Mouse (Mus musculus): ENCODE results near the gene Gpr137c.

The Gpr137c gene

DNA sequence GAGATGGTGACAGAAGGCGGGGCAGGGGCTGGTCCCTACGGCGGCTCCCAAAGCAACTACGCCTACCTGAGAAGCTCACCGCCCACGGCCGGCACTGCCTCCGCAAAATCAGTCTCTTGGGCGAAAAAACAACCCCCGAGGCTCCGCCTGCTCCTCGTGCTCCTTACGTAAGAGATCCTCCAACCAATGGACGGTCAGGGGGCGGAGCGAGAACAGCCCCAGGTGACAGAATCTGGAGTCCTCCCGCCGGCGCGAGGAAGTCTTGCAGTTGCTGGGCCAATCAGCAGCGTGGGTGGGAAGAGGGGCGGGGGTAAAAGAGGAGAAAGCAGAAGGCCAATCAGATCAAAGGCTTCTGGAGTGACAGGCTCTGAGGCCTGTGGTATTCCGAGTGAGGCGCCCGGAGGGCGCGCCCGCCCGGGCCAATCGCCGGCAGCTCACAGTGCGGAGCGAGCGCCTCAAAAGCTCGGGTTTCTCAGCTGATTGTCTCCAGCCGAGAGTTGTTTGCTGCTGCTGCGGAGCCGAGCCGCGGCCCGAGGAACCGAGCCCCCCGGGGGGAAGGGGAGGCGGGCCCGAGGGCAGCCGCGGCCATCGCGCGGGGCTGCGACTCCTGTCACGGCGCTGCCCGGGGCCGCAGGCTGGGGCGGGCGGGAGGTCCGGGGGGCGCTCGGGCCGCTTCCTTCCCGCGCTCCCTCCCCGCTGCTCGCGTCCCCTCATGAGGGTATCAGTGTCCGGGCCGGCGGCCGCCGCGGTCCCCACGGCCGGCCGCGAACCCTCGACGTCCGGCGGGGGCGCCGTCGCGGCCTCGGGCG is at the start of gene Gpr137c:
Gene Gpr137c, plus strand, starts transcription at position 437 of the 809 bp plus-strand sequence.
- peak; percentile 87 for ATAC-seq (ENCODE audit: low TSS enrichment)

DNA sequence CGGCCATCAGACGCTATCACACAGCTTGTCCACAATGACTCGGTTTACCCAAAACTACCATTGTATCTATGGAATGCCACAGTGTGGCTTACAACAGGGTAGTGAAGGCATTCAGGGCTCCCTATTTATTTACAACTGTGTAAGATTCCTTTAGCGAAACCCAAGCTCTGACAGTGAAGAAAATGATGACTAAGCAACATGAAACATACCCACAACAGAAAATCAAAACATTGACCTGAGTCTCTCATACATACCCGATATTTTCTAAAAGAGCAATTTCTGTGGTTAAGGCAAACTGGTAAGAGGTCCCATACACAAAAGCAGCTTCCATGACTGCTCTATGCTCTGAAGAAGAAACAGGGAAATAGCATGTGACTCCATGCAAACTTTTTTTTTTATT is 47.3 kb upstream of the Gpr137c start:
- ATAC-seq (ENCODE audit: low TSS enrichment): no peak

DNA sequence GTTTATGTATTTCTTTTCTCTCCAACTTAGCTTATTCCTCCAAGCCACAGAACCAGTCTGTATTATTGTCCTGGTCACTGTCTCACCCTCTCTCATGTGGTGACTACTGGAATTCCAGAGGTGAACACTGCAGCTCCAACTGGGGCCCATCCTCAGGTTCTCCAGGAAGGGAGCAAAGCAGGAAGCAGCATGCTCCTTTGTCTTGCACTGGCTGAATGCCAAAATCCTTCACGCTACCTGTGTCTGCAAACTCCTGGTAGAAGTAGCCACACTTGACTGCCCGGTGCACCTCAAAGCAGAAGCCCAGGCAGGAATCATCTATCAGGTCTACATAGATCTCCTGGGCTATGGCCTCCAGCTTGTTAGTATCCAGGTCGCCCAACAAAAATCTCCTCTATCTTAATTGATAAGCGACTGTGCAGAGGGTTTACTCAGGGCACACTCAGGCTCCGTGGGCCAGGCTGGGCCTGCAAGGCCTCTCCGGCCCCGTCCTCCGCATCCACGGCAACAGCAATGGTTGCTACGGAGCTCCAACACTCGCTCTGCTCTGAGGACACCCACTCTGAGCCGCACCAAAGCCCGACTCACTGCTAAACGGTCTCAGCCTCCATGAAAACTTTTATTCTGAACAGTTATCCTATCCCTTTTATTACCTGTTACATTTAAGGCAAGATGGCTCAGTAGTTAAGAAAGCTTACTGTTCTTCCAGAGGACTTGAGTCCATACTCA is 44.3 kb upstream of the Gpr137c start:
- peak; percentile 70 for ATAC-seq (ENCODE audit: low TSS enrichment)

DNA sequence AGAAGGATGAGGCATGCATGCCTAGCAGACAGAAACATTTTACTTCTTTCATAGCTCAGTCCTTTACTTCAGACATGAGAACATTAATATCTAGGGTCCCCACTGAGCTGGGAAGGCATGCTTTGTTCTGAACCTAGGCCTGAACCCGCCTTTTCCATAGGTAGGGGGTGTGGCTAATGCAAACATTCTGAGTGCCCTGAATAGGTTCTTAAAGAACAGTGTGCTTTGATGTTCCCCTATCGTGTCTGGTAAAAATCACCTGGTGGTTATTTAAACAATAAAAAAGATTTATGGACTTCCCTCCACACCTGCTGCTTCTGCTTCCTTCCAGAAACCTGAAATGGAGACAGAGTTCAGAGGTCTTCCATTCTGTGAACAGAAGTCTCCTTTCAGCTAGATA is 40.3 kb upstream of the Gpr137c start:
- ATAC-seq (ENCODE audit: low TSS enrichment): no peak

DNA sequence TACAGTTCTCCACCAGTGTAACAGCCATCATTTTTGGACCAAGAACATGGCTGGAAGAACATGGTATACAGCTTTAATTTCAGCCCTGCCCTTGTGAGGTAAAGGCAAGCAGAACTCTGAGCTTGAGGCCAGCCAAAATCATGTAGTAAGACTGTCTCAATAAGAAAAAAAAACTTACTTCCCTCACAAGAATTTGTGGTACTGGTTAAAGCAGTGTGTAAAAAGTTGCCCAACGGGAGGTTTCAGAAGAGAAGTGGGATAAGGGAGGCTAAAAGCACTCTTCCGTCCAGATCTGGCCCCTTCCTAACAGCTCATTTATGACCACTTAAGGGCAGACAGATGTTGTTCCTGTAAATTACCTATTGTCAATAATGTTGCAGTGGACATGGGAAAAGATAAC is 39.9 kb upstream of the Gpr137c start:
- ATAC-seq (ENCODE audit: low TSS enrichment): no peak

DNA sequence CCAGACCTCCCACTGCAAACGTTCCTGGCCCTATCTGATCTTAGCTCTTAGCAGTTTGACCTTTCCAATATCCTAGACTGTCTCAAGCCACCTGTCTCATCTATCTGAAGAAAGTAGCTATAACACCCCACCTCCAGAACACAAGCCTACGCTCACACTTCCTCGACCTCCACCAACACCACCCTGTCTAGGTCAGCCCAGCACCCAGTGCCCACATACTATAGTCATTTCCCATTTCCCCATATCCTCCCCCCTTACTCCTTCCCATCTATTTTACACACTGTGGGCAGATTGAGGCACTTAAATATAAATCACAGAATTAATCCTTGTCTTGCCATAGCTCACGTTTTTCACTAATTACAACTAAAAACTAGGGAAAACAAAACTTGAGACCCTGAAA is 37.9 kb upstream of the Gpr137c start:
- ATAC-seq (ENCODE audit: low TSS enrichment): no peak

DNA sequence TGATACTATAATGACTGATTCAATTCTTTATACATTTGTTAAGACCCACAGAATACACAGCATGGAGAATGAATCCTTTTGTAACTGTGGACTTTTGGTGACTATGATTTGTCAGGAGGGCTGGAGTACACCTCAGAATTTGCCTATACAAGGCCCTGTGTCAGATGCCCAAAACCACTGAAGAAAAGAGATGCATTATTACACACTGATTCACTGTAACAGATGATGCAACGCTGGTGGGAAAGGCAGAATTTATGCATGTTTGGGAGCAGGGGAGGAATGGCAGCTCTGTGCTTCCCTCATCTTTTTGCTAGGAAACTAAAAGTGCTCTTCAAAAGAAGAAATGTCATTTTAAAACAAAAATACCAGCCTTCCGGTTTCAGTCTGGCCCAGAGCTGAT is 28.5 kb upstream of the Gpr137c start:
- peak; percentile 27; the same call in 1 of the 2 replicates for ATAC-seq (ENCODE audit: low TSS enrichment)

DNA sequence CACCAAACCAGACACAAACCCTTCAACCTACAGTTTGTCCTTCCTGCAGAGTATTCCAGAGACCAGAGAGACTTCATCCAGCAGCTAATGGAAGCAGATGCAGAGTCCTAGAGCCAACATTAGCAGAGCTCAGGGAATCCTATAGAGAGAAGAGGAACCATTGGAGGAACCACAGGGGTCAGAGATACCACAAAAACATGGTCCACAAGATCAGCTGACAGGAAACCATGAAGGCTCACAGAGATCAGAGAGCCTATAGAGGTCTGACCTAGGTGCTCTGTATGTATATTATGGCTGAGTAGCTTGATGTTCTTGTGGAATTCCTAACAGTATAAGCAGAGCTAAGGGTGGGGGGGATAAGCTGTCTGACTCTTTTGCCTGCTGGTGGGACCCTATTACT is 18.9 kb upstream of the Gpr137c start:
- no peak for ATAC-seq (ENCODE audit: low TSS enrichment)

DNA sequence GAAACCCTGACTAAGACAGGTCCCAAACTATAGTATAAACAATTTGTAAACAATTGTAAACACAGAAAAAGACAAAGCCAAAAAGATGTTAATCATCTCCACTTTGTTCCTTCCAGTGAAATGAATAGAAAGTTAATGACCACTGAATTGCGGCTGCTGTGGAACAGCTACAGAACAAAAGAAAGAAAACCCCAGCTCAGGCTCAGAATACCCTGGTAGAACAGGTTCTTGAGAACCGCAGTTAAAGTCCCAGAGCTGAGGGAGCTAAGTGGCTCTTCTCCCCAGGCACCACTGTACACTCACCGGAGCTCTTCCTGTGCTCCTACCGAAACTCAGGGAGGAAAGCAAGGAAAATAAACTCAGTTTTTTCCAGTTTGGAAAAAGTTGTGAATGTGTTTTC is 8.8 kb upstream of the Gpr137c start:
- no peak for ATAC-seq (ENCODE audit: low TSS enrichment)

DNA sequence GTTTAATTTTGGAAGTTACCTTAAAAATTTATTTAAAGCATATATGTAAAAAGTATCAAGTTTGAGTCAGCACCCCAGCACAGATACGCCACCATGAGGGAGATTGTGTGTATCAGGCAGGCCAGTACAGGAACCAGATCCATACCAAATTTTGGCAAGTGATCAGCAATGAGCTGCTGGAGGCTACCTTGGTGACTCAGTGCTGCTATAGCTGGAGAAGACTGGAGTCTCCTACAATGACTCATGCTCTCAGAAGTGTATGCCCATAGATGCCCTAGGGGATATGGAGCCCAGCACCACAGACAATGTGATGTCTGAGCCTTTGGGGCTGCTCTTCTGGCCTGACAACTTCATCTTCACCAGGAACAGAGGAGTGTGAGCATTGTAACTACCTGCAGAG is 8.1 kb upstream of the Gpr137c start:
- peak; percentile 75 for ATAC-seq (ENCODE audit: low TSS enrichment)

DNA sequence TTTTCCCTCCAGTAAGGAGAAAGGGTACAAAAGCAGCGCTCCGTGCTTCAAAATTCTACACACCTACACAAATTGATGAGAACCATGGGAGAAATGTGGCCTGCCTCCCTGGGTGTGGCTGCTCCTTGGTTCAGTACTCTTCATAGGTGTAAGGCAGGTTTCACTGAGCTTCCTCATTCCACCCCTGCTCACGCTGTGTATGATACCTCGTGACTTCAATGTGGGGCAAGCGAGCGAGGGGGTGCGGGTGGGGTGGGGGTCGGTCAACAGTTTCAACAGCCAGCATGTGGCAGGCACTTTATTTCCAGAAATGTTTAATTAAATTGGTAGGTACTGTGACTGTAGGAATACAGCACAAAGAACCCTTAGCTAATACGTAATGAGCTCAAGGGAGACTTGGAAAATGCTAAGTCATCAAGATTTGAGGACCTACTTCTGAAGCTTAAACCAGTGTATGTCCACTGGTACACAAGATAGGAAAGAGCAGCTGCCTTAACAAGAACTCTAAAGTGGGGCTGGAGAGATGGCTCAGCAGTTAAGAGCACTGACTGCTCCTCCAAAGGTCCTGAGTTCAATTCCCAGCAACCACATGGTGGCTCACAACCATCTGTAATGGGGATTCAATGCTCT is 2.7 kb upstream of the Gpr137c start:
- no peak for ATAC-seq (ENCODE audit: low TSS enrichment)

DNA sequence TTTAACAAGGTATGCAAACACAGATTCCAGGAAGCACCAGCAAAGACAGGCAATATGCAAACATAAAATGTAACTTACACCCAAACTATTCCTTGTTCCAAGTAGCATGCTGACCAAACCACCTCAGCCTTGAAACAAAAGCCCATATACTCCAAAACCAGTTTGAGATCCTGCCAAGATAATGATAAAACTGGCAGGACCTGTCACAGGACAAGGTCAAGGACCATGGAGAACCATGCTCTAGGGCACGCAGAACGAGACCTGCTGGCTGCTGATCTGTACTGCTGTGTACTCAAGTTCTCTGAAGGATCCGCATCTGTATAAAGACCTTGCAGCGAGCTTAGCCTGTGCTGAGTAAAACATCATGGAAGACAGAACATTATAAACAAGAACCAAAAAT is 1.8 kb upstream of the Gpr137c start:
- ATAC-seq (ENCODE audit: low TSS enrichment): no peak

DNA sequence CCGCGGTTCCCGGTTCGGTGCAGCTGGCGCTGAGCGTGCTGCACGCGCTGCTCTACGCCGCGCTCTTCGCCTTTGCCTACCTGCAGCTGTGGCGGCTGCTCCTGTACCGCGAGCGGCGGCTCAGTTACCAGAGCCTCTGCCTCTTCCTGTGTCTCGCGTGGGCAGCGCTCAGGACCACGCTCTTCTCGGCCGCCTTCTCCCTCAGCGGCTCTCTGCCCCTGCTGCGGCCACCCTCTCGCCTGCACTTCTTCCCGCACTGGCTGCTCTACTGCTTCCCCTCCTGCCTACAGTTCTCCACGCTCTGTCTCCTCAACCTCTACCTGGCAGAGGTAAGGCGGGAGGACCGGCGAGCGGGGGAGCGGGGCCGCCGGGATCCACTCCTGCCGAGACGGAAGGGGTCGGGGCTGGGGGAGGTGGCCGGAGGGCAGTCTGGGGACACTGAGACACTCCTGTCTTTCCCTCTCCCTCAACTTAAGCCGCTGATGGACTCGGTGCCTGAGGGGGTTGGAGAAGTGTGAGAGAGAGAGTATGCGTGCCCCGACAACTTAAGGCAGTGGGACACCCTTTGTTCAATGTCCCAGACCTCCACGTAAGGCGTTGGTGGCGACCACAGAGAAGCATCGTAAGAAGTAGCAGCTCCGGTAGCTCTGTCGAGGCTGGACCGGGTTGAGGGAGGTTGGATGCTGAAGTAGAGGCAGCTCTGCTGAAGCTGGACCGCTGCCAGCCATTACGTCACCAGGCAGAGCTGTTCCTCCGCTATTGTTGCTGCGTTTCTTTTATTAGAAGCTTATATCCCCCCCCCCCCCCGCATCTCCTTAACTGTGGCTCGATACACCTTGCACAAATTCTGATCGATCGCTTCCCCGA is 806 bp downstream of the Gpr137c start, which contains the start of gene Txndc16:
Gene Txndc16, minus strand, starts transcription at position 239 of the 867 bp plus-strand sequence.
- peak; percentile 42 for ATAC-seq (ENCODE audit: low TSS enrichment)

DNA sequence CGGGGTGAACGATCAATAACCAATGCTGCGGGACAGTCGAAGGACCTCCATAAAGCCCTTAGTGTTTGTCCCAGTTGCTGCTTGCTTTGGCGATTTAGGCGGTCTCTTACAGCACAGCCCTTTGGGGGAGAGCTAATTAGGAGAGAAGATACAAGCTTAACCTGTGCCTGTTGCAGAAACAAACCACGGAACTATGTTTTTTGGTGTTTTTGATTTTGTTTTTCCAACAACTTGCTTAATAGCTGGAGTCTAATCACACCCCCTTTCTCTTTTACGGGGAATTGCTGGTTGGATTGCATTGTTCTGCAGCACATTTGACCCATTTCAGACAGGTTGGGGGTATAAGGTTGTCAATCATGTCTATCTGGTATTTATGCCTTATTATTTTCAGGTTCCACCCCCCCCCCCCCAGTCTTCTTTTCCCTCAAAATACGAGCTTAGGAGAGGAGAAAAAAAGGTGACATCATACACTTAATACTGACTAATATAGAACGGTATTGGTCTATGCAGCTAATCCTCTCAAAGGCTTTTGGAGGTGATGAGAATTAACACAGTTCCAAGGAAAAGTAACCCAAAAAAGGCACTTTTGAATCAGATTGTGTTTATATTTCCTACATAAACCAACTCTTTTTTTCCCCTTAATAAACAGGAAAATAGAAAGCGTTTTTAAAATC is 1.6 kb downstream of the Gpr137c start:
- ATAC-seq (ENCODE audit: low TSS enrichment): no peak

DNA sequence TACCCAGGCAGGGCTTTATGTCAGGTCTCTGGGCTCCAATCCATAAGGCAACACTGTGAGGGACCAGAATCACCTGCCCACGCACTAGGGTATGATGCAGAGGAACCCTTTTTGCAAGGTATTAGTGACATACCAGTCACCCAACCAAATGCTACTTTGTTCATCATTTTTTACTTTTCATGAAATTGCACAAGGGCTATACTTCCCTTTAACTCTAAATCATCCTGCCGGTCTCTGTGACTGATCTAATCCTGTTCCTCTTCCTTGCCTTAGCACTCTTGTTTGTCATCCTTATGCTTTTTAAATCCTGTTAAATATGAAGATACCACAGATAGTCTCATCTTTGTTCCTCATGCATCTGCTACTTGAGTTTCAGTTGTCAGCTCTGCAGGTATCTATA is 19.5 kb downstream of the Gpr137c start:
- ATAC-seq (ENCODE audit: low TSS enrichment): no peak

DNA sequence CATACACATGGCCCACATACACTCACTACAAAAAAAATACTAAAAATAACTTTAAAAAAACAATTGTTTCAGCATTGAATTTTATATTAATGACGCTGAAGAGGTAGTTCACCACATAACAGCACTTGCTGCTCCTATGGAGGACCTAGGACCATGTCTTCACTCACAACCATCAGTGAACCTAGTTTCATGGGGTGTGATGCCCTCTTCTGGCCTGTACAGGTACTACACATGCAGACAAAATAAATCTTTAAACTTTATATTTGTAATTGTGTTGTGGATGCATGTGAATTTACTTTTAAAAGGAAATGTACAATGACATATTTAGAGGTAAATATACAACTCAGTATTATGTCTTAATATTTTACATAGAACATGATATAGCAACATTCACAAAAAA is 22.1 kb downstream of the Gpr137c start:
- no peak for ATAC-seq (ENCODE audit: low TSS enrichment)

DNA sequence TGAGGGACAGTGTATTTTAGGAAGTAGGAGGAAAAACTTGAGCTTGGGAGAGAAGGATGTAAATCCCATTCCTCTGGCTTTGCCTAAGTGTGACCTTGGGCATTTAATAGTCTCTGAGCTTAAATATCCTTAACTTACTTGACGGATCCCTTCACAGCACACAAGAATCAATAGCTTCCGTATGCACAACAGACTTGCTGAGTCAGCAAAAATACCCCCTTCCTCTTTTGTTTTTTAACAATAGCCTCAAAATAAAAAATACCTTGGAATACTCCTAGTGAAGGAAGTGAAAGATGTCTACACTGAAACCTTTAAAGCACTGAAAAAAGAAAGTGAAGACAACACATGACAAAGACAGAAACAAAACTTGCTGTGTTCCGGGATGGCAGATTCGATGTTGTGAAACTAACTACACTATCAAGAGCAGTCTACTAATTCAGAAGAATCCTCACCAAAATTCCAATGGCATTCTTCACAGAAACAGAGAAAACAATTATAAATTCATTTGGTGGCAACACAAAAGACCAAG is 32.1 kb downstream of the Gpr137c start:
- ATAC-seq (ENCODE audit: low TSS enrichment): no peak

DNA sequence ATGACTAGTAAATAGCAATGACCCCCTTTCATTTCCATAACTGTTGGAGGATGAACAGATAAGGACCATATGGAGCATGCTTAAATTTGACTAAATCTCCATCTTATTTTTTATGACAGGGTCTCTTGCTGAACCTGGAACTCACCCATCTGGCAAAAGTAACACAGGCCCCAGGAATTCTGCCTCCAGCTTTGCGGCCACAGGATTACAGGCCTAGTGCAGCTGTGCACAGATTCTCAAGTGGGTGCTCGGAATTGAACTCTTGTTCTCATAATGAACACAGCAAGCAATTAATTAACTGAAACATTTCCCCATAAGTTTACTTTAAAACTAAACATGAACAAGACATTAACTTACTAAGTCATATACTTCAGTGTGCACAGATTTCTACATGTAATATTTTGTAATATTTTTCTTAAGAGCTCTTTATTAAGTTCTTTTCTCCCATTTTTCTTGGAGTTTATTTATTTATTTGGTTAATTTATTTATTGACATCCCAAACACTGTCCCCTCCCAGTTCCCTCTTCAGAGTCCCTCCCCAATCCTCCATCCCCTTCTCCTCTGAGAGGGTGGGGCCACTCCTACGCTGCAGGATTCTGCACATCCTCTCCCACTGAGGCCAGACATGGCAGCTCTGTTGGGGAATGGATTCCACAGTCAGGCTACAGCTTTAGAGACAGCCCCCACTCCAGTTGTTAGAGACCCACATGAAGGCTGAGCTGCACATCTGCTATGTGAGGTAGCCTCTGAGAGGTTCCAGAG is 44.5 kb downstream of the Gpr137c start:
- no peak for ATAC-seq (ENCODE audit: low TSS enrichment)

DNA sequence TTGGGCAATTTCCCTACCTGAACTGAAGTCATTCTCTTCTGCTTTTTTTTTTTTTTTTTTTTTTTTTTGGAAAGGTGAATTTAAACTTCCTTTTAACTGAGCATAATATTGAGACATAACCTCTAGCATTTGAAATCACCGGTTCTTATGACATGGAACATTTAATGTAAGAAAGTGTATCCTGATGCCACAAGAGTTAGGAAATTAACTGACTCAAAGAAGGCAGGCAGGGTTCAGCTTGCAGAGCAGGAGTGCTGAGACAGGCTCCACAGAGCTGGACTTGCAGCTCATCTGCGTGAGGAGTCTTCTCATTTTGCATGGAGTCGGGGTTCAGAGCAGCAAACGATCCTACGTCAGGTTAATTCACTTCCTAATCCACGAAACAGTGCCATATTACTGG is 56.3 kb downstream of the Gpr137c start:
- no peak for ATAC-seq (ENCODE audit: low TSS enrichment)

DNA sequence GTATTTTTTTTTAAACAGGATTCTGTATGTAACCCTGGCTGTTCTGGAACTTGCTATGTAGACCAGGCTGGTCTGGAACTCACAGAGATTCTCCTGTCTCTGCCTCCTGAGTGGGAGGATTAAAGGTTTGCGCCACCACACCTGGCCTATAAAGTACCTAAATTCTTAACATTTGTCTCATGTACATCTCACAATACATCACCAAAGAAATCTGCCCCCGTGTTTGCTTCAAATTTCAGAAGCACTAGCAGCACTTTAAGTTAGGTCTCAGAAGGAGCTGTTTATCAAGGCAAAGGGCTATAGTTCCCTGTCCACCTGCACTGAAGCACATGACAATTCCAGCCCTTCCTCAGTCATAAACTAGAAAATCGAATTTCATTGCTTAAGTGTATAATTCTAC is 62.5 kb downstream of the Gpr137c start:
- ATAC-seq (ENCODE audit: low TSS enrichment): no peak
